Comparison of ENCODE assay signal across 14 mouse cellular contexts in the genomic region with DNA sequence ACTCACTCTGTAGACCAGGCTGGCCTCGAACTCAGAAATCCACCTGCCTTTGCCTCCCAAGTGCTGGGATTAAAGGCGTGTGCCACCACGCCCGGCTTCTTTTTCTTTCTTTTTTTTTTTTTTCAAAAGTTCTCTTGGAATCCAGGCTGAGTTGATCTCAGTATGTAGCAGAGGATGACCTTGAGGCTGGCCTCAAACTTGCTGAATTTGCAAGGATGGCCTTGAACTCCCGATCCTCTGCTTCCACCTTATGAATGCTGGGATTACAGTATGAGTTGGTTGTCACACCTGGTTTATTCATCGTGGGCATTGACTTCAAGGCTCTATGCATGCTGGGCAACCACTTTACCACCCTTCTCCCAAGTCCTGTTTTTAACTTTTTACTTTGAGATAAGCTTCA. TPM values are rescaled to one million over a fixed set of nuclear protein-coding genes. Genes with fewer than 3 reads are reported as not detected.
"Had no signal": no experiment of that assay in that cellular context is flagged by ENCODE, and none has a peak within 500 bp of the region (broad histone marks: within the 10 kb centered on the region; RNA-seq: fewer than 3 reads in every experiment).

No protein-coding gene starts in this region.

- H3K27ac ChIP-seq: limb, embryonic 15.5 days; liver, embryonic 13.5 days; midbrain, embryonic 13.5 days had no signal

- H3K36me3 ChIP-seq: limb, embryonic 15.5 days; liver, embryonic 13.5 days; midbrain, embryonic 13.5 days had no signal

- H3K4me3 ChIP-seq: limb, embryonic 15.5 days; liver, embryonic 13.5 days; midbrain, embryonic 13.5 days had no signal

- H3K27me3 ChIP-seq: limb, embryonic 15.5 days; liver, embryonic 13.5 days; midbrain, embryonic 13.5 days had no signal

- H3K9me3 ChIP-seq: limb, embryonic 15.5 days; liver, embryonic 13.5 days; midbrain, embryonic 13.5 days had no signal

- H3K4me2 ChIP-seq: limb, embryonic 15.5 days; liver, embryonic 13.5 days; midbrain, embryonic 13.5 days had no signal

- H3K9ac ChIP-seq: limb, embryonic 15.5 days; liver, embryonic 13.5 days; midbrain, embryonic 13.5 days had no signal

- DNase-seq: kidney, adult 8-10 months; kidney, postnatal 25 days; liver, embryonic 13.5 days; lung, adult 18-20 months; right cerebral cortex, postnatal 25 days had no signal

- H3K4me1 ChIP-seq: midbrain, embryonic 13.5 days had no signal

RNA-seq across cellular contexts. Expression of a gene that starts 47.1 kb away (rescaled TPM):
- total RNA-seq: layer of hippocampus, postnatal 25 days; left cerebral cortex, adult 8-10 months; left cerebral cortex, postnatal 25 days; megakaryocyte progenitor cell, adult 5-6 weeks; midbrain, postnatal 0 days had no signal
- polyA plus RNA-seq: limb, embryonic 11.5 days; liver, embryonic 13.5 days; midbrain, embryonic 13.5 days; midbrain, postnatal 0 days; neural tube, embryonic 14.5 days had no signal
